Mouse (Mus musculus): ENCODE data around the gene Zbtb6. TPM values are rescaled to one million over a fixed set of nuclear protein-coding genes. Genes with fewer than 3 reads are reported as not detected.

Zbtb6 gene
- 4.7 and 5.4 TPM in 2 replicates for polyA plus RNA-seq (2016; fragmentation: Nextera tagmentation; extraction: Ambion mirVana)

DNA sequence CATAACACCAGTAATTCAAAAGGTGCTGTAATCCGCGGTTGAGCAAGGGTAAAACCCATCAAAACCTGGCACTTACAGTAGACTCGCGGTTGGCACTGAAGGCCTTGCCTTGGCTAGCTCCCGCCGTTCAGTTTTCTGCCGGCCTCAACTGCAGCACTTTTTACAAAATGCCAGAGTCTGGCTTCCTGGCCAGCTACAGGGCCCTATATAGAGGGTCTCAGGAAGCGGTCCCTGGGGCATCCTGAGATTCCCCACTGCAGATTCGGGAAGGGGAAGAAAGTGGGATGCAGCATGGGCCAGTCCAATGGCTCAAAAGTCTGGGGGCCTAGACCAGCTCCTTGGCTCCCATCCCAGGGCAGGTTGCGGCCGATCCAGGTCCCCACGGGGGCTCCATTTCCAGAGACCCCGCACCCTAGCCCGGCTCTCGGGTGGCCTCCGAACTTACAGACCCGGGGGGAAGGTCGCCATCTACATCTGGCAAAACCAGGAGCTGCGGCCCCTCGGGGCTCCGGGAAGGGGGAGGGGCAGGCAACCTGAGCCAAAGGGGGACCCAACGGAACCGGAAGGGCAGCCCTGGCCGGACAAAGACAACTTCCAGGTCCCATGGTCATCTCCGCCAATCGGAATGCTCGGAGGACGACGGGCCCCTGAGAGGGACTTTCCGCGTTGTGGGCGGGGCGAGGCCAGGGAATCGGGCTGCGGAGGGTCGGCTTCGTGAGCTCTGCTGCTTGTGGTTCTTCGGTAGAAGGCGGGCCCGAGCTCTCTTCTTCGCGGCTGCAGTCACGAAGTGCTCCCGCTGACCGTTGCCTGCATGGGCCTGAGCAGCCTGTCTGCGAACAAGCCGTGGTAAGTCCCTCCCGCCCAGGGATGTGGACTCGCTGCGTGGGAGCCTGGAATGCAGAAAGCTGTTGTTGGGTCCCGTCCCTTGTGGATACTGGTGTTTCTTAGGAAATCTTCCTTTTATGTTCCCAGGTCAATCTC lies at the start of gene Zbtb6, which contains the start of the genes Zbtb26 and Rabgap1:
Gene Zbtb6 (minus strand): TSS at position 561 of the 981 bp plus-strand sequence.
Gene Zbtb26 (minus strand): TSS at position 525 of the 981 bp plus-strand sequence.
Gene Rabgap1 (plus strand): TSS at position 669 of the 981 bp plus-strand sequence.
- H3K36me3 ChIP-seq = no peaks in the 10 kb centered on the region

DNA sequence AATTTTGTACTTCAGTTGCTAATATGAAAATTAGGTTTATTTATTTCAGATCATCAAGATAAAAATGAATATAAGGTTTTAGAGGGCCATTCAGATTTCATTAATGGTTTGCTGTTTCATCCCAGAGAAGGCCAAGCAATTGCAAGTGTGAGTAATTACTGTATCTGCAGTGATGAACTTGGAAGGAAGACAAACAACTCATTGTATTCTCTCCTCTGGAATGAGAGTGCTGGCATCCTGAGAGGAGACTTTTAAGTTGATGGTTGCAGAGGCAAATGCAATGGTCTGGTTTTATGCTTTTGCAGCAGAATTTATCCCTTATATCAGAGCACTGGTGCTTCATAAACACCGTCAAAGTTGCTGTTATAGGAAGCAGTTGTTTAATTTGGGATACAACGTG lies 46.0 kb upstream of the Zbtb6 start:
- Histone ChIP-seq H3K9ac (no peak overlapping the region), H3K4me1 (replicated peaks) (no peaks in the 10 kb centered on the region), H3K27ac (ENCODE audit: poor library complexity, severe bottlenecking) (no peak overlapping the region), H3K27me3 (replicated peaks) (no peaks in the 10 kb centered on the region), H3K4me3 (no peak overlapping the region), H3K4me2 (no peak overlapping the region), H3K9me3 (replicated peaks) (no peaks in the 10 kb centered on the region), H3K36me3 (peaks cover 50% of the 10 kb centered on the region)
- ATAC-seq (ENCODE audit: insufficient number of reproducible peaks, low FRiP score) = no peak
- WGBS = 94% methylated on average over 2 of the region's 2 CpGs

More for the DNA sequence above, at the start of gene Zbtb6, which contains the start of the genes Zbtb26 and Rabgap1:
- Histone ChIP-seq H3K4me2 (peak within 1 kb of the TSS; percentile 82), H3K9ac (peak within 1 kb of the TSS; percentile 86), H3K4me1 (replicated peaks) (peaks cover 9% of the 10 kb centered on the region), H3K27me3 (replicated peaks) (no peaks in the 10 kb centered on the region), H3K4me3 (peak within 1 kb of the TSS; percentile 65), H3K27ac (ENCODE audit: poor library complexity, severe bottlenecking) (peak within 1 kb of the TSS; percentile 88), H3K9me3 (replicated peaks) (no peaks in the 10 kb centered on the region)
- under 1% methylated on average over 51 of the region's 51 CpGs for WGBS
- peak; percentile 99 for ATAC-seq (ENCODE audit: insufficient number of reproducible peaks, low FRiP score)

DNA sequence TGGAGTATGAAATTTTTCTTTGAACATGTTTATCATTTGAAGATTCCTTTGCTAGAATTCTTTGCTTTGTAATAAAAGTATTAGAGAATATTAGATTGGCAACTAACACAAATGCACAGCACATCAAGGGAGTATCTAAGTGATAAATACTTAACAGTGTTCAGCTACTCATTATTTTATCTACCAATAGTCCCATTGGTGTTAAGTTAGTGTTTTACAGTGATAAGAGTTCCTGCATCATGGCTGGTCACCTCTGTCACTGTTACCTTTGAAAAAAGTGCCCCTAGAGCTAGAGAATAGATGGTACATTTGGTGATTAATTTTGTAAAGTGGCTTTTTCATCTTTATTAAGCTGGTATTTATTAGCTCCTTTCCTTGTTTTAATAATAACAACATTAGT lies 43.4 kb upstream of the Zbtb6 start:
- Histone ChIP-seq H3K4me2 (no peak overlapping the region), H3K27me3 (replicated peaks) (no peaks in the 10 kb centered on the region), H3K36me3 (peaks cover 45% of the 10 kb centered on the region), H3K9me3 (replicated peaks) (no peaks in the 10 kb centered on the region), H3K4me3 (no peak overlapping the region), H3K27ac (ENCODE audit: poor library complexity, severe bottlenecking) (no peak overlapping the region), H3K4me1 (replicated peaks) (no peaks in the 10 kb centered on the region), H3K9ac (no peak overlapping the region)
- no peak for ATAC-seq (ENCODE audit: insufficient number of reproducible peaks, low FRiP score)

DNA sequence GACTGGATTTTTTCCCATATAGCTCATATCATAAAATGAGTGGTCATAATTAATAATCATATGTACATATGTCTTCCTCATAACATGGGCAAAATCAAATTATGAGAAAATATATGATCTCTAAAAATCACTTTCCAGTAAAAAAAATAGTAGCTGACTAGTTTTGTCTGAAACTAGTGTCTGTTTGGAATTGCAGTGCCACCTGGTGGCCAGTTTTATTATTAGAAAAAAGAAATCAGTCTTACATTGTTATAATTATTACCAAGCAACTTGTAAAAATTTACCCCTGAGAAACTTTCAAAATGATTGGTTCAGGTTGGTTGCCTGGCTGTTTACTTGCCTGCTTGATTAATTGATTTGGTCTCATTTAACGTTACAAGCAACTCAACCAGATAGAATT lies 42.4 kb upstream of the Zbtb6 start:
- Histone ChIP-seq H3K36me3 (peaks cover 46% of the 10 kb centered on the region), H3K27me3 (replicated peaks) (no peaks in the 10 kb centered on the region), H3K9me3 (replicated peaks) (no peaks in the 10 kb centered on the region), H3K27ac (ENCODE audit: poor library complexity, severe bottlenecking) (no peak overlapping the region), H3K4me1 (replicated peaks) (no peaks in the 10 kb centered on the region), H3K4me2 (no peak overlapping the region), H3K9ac (no peak overlapping the region), H3K4me3 (no peak overlapping the region)
- 75% methylated on average over 1 of the region's 1 CpGs for WGBS
- no peak for ATAC-seq (ENCODE audit: insufficient number of reproducible peaks, low FRiP score)

DNA sequence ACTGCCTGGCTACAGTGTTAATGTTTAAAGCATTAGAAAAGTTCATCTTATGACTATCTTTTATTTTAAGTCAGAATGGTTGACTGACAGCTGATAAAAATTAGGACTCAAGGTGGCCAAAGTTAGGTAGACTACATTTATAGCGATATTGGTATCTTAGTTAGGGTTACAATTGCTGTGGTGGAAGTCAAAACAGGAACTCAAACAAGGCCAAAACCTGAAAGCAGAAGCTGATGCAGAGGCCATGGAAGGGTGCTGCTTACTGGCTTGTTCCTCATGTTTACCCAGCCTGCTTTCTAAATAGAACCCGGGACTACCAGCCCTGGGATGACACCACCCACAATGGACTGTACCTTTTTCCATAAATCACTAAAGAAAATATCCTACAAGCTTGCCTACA lies 41.2 kb upstream of the Zbtb6 start:
- WGBS = 89% methylated on average over 2 of the region's 2 CpGs
- Histone ChIP-seq H3K4me3 (no peak overlapping the region), H3K9me3 (replicated peaks) (no peaks in the 10 kb centered on the region), H3K27ac (ENCODE audit: poor library complexity, severe bottlenecking) (no peak overlapping the region), H3K27me3 (replicated peaks) (no peaks in the 10 kb centered on the region), H3K9ac (no peak overlapping the region), H3K36me3 (peaks cover 34% of the 10 kb centered on the region), H3K4me2 (no peak overlapping the region), H3K4me1 (replicated peaks) (no peaks in the 10 kb centered on the region)
- no peak for ATAC-seq (ENCODE audit: insufficient number of reproducible peaks, low FRiP score)

DNA sequence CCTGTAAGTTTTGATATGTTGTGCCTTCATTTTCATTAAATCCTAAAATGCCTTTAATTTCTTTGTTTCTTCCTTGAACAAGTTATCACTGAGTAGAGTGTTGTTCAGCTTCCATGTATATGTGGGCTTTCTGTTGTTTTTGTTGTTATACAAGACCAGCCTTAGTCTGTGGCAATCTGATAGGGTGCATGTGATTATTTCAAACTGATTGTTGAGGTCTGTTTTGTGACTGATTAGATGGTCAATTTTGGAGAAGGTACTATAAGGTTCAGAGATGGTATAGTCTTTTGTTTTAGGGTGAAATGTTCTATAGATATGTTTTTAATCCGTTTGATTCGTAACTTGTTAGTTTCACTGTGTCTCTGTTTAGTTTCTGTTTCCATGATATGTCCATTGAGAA lies 37.1 kb upstream of the Zbtb6 start:
- peaks cover 52% of the 10 kb centered on the region for H3K36me3 ChIP-seq
- ATAC-seq (ENCODE audit: insufficient number of reproducible peaks, low FRiP score) = no peak
- WGBS = 90% methylated on average over 2 of the region's 2 CpGs

DNA sequence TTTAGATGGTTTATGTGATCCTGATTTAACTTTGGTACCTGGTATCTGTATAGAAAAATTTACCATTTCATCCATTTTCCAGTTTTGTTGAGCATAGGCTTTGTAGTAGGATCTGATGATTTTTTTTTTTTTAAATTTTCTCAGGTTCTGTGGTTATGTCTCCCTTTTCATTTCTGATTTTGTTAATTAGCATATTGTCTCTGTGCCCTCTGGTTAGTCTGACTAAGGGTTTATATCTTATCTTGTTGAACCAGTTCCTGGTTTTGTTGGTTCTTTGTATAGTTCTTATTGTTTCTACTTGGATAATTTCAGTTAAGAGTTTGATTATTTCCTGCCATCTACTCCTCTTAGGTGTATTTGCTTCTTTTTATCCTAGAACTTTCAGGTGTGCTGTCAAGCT lies 36.6 kb upstream of the Zbtb6 start:
- no peak for ATAC-seq (ENCODE audit: insufficient number of reproducible peaks, low FRiP score)
- Histone ChIP-seq H3K9ac (no peak overlapping the region), H3K4me3 (no peak overlapping the region), H3K27me3 (replicated peaks) (no peaks in the 10 kb centered on the region), H3K9me3 (replicated peaks) (no peaks in the 10 kb centered on the region), H3K4me2 (no peak overlapping the region), H3K36me3 (peaks cover 48% of the 10 kb centered on the region), H3K27ac (ENCODE audit: poor library complexity, severe bottlenecking) (no peak overlapping the region), H3K4me1 (replicated peaks) (0 out of 2 replicates have a peak, but pooled peaks cover 4% of the 10 kb centered on the region)

More for the DNA sequence above, 37.1 kb upstream of the Zbtb6 start:
- no peaks in the 10 kb centered on the region for H3K9me3 ChIP-seq (replicated peaks)
- 0 out of 2 replicates have a peak, but pooled peaks cover 4% of the 10 kb centered on the region for H3K4me1 ChIP-seq (replicated peaks)
- H3K27me3 ChIP-seq (replicated peaks) = no peaks in the 10 kb centered on the region
- no peak overlapping the region for H3K4me2 ChIP-seq
- no peak overlapping the region for H3K27ac ChIP-seq (ENCODE audit: poor library complexity, severe bottlenecking)
- no peak overlapping the region for H3K4me3 ChIP-seq
- H3K9ac ChIP-seq = no peak overlapping the region

DNA sequence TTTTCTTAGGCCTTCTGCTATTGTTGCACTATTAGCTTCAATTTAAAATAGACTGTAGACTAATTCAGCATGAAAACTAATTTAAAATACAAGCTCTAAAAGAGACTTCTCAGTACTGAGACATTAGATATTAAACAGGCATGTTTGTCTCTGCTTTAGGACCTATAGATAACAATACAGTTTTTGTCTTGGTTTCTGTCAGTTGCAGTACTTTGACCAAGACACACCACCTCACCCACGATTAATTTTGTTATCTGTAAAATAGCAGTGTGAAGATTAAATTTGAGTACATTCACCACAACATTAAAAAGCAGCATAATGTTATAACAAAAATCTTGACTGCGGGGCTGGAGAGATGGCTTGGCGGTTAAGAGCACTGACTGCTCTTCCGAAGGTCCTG lies 23.3 kb upstream of the Zbtb6 start:
- 86% methylated on average over 4 of the region's 4 CpGs for WGBS
- no peak overlapping the region for H3K4me3 ChIP-seq
- peaks cover 14% of the 10 kb centered on the region for H3K36me3 ChIP-seq
- no peak overlapping the region for H3K4me2 ChIP-seq
- no peaks in the 10 kb centered on the region for H3K27me3 ChIP-seq (replicated peaks)
- H3K27ac ChIP-seq (ENCODE audit: poor library complexity, severe bottlenecking) = no peak overlapping the region
- H3K9me3 ChIP-seq (replicated peaks) = no peaks in the 10 kb centered on the region
- ATAC-seq (ENCODE audit: insufficient number of reproducible peaks, low FRiP score) = no peak
- no peaks in the 10 kb centered on the region for H3K4me1 ChIP-seq (replicated peaks)
- no peak overlapping the region for H3K9ac ChIP-seq

DNA sequence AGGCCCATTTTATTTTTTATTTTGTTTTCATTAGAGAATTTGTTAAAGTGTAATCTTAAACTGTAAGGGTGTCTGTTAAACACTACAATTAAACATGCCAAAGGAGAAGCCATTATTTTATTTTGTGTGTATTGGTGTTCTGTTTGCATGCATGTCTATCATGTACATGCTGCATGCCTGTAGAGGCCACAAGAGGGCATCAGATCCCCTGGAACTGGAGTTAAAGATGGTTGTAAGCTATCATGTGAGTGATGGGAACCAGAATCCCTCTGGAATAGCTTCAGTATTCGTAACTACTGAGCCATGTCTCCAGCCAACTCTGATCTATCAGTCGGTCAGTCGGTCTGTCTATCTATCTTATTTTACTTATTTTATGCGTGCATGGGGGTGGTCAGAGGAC lies 17.7 kb upstream of the Zbtb6 start:
- whole genome bisulfite sequencing = 89% methylated on average over 4 of the region's 4 CpGs
- H3K4me2 ChIP-seq = no peak overlapping the region
- H3K27ac ChIP-seq (ENCODE audit: poor library complexity, severe bottlenecking) = no peak overlapping the region
- no peak for ATAC-seq (ENCODE audit: insufficient number of reproducible peaks, low FRiP score)
- no peaks in the 10 kb centered on the region for H3K27me3 ChIP-seq (replicated peaks)
- H3K4me1 ChIP-seq (replicated peaks) = no peaks in the 10 kb centered on the region
- H3K36me3 ChIP-seq = peaks cover 6% of the 10 kb centered on the region; the same call in 1 of the 2 replicates
- no peaks in the 10 kb centered on the region for H3K9me3 ChIP-seq (replicated peaks)
- H3K9ac ChIP-seq = no peak overlapping the region
- no peak overlapping the region for H3K4me3 ChIP-seq

DNA sequence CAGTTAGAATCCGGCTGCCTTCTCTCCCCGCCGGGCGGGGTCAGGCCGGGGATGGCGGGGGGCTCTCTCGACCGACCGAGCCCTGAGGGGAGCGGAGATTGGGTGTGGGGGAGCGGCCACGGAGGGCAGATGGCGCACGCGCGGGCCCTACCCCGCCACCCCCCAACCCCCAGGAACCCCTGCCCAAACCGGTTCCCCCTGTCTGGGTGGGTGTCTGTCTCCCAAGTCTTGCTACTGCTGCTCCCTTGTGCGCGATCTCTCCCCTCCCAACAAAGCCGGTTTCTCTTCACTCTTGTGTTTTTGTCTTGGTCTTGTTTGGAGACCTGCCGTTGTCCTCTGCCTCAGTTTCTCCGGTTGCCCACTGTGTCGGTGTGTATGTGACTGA lies 9.4 kb upstream of the Zbtb6 start:
- Histone ChIP-seq H3K4me3 (peak overlapping the region; percentile 100), H3K27ac (ENCODE audit: poor library complexity, severe bottlenecking) (peak overlapping the region; percentile 88), H3K9ac (peak overlapping the region; percentile 99), H3K27me3 (replicated peaks) (no peaks in the 10 kb centered on the region), H3K4me1 (replicated peaks) (peaks cover 8% of the 10 kb centered on the region), H3K9me3 (replicated peaks) (no peaks in the 10 kb centered on the region), H3K36me3 (0 out of 2 replicates have a peak, but pooled peaks cover 2% of the 10 kb centered on the region), H3K4me2 (peak overlapping the region; percentile 94)
- ATAC-seq (ENCODE audit: insufficient number of reproducible peaks, low FRiP score) = peak; percentile 87
- WGBS = 1% methylated on average over 20 of the region's 24 CpGs

DNA sequence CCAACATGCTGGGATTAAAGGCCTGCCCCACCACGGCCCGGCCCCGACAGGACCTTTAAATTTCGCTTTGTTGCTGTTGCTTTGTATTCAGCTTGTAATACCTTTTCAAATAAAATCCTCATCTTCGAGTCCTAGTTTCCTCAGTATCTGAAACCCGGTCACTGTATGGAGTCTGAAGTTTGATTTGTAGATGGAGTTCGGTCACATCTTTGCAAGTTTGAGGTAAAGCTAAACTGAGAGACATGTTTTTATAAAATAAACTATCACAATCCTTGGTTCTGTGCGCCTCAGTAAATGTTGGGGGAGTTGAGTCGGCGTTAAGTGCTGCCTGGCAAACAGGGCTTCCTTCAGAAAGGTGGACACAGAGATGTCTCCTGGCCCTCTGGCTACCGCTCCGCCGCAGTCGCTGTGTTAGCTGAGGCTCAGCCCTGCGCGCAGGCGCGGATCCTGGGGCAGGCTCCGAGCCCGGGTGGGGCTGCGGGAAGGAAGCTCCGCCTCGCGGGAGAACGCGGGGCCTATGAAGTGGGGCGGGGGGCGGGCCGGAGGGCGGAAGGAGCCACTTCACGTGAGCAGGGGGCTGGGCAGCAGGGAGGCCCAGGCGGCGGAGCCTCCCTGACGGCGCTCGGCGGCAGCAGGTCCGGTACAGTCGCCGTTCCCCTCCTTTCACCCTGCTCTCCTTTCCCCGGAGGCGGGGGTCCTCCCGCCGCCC lies 8.8 kb upstream of the Zbtb6 start:
- Histone ChIP-seq H3K27me3 (replicated peaks) (no peaks in the 10 kb centered on the region), H3K27ac (ENCODE audit: poor library complexity, severe bottlenecking) (peak overlapping the region; percentile 88), H3K9ac (peak overlapping the region; percentile 99), H3K36me3 (0 out of 2 replicates have a peak, but pooled peaks cover 2% of the 10 kb centered on the region), H3K4me3 (peak overlapping the region; percentile 100), H3K4me2 (peak overlapping the region; percentile 94), H3K4me1 (replicated peaks) (peaks cover 8% of the 10 kb centered on the region), H3K9me3 (replicated peaks) (no peaks in the 10 kb centered on the region)
- peak; percentile 100 for ATAC-seq (ENCODE audit: insufficient number of reproducible peaks, low FRiP score)
- 8% methylated on average over 39 of the region's 44 CpGs for WGBS

Data from heart, embryonic 12.5 days (tissue).